Mouse (Mus musculus) embryonic facial prominence, embryonic 13.5 days (tissue): ENCODE data around the gene 1700022I11Rik. TPM values are rescaled to one million over a fixed set of nuclear protein-coding genes. Genes with fewer than 3 reads are reported as not detected.

Experiments
- ATAC-seq: fragments of 200-750 bp; cut with Nextera tagmentation; 2 replicates; pipeline ENCODE4 v1.8.0; 2017; ENCODE audit warnings: low read depth; ENCODE audit not compliant: insufficient number of reproducible peaks, insufficient read depth, low FRiP score, low TSS enrichment
- H3K27ac ChIP-seq: fragments of 300-500 bp; sonication (generic); 2 replicates; pipeline ENCODE4 v1.5.1; 2015; ENCODE audit warnings: moderate library complexity, mild to moderate bottlenecking, inconsistent platforms
- H3K27me3 ChIP-seq: fragments of 300-500 bp; sonication (generic); 2 replicates; pipeline ENCODE4 v1.6.1; 2015; ENCODE audit warnings: mild to moderate bottlenecking, inconsistent platforms
- H3K36me3 ChIP-seq: fragments of 300-500 bp; sonication (generic); 2 replicates; pipeline ENCODE4 v1.6.1; 2015; ENCODE audit warnings: mild to moderate bottlenecking, inconsistent platforms
- H3K4me1 ChIP-seq: fragments of 300-500 bp; sonication (generic); 2 replicates; pipeline ENCODE4 v1.6.1; 2015; ENCODE audit warnings: inconsistent platforms
- H3K4me2 ChIP-seq: fragments of 300-500 bp; sonication (generic); 2 replicates; pipeline ENCODE4 v1.6.1; 2015; ENCODE audit warnings: moderate library complexity, mild to moderate bottlenecking, inconsistent platforms
- H3K4me3 ChIP-seq: fragments of 300-500 bp; sonication (generic); 2 replicates; pipeline ENCODE4 v1.5.1; 2015; ENCODE audit warnings: mild to moderate bottlenecking, inconsistent platforms
- H3K9ac ChIP-seq: fragments of 300-500 bp; sonication (generic); 2 replicates; pipeline ENCODE4 v1.6.1; 2015; ENCODE audit warnings: mild to moderate bottlenecking, inconsistent platforms
- H3K9me3 ChIP-seq: fragments of 300-500 bp; sonication (generic); 2 replicates; pipeline ENCODE4 v1.6.1; 2016; ENCODE audit warnings: inconsistent platforms
- WGBS: fragments of 180-500 bp; shearing (Covaris S2); methylation state at CpG from one replicate; pipeline ENCODE4 v1.1.7; 2015; ENCODE audit warnings: mixed read lengths; 5-methylcytosine and 5-hydroxymethylcytosine counted together
- polyA plus RNA-seq: library from polyadenylated mRNA; unstranded; fragments of >200 nt; fragmentation: Nextera tagmentation; extraction: Ambion mirVana; gene quantifications from 2 replicates; pipeline ENCODE4 v1.2.1, GENCODE M21; 2015

Gene 1700022I11Rik
- polyA plus RNA-seq, 1 experiment from 2014 or later: 0.25 TPM

DNA sequence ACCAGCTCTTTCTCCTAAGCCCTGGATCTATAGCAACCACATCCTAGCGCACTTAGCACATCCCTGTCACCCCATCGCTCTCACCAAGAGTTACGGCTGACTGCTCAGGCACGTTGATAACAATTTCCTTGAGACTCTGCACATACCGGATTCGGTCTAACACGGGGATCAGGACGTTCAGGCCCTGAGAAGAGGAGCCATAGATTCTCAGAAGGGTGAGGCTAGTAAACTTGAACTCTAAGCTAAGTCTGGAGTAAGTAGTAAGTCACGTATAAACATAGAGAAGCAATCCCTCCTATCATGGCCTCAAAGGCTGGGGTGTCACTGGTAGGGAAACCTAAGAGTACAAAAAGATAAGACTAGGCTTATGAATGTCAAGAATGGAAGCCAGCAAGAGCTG lies 60.9 kb downstream of the 1700022I11Rik start:
- Histone ChIP-seq H3K27me3 (no peaks in the 10 kb centered on the region), H3K27ac (no peak overlapping the region), H3K36me3 (peaks cover 63% of the 10 kb centered on the region), H3K9ac (peak overlapping the region; percentile 95), H3K4me3 (peak overlapping the region; percentile 81), H3K9me3 (no peaks in the 10 kb centered on the region), H3K4me2 (peak overlapping the region; percentile 64), H3K4me1 (peaks cover 14% of the 10 kb centered on the region)
- WGBS: 79% methylated on average over 9 of the region's 9 CpGs
- ATAC-seq: no peak

DNA sequence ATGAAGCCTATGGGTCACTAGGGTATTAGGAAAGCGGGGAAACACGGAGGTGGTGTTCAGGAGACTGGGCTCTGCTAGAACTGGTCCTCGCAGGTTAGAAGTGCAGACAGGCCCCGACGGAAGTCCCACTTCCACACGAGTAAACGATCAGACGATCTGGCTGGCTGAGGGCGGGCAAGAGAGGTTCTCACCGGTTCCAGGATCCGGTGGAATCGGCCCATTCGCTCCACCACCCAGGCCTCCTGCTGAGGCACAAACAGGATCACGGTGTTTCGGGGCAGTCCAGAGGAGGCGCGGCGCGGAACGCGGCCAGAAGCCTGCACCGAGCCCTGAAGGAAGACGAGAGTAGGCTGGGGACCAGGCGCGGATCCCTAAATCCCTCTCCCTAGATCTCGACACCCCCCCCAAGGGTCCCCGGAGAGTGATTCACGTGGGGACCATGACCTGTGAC lies 61.4 kb downstream of the 1700022I11Rik start:
- H3K27ac ChIP-seq: peak overlapping the region; percentile 90
- under 1% methylated on average over 28 of the region's 28 CpGs for WGBS
- no peaks in the 10 kb centered on the region for H3K9me3 ChIP-seq
- H3K27me3 ChIP-seq: no peaks in the 10 kb centered on the region
- peak; percentile 28; the same call in 1 of the 2 replicates for ATAC-seq
- peak overlapping the region; percentile 81 for H3K4me3 ChIP-seq
- peaks cover 14% of the 10 kb centered on the region for H3K4me1 ChIP-seq
- H3K4me2 ChIP-seq: peak overlapping the region; percentile 64
- H3K36me3 ChIP-seq: peaks cover 68% of the 10 kb centered on the region
- H3K9ac ChIP-seq: peak overlapping the region; percentile 95

DNA sequence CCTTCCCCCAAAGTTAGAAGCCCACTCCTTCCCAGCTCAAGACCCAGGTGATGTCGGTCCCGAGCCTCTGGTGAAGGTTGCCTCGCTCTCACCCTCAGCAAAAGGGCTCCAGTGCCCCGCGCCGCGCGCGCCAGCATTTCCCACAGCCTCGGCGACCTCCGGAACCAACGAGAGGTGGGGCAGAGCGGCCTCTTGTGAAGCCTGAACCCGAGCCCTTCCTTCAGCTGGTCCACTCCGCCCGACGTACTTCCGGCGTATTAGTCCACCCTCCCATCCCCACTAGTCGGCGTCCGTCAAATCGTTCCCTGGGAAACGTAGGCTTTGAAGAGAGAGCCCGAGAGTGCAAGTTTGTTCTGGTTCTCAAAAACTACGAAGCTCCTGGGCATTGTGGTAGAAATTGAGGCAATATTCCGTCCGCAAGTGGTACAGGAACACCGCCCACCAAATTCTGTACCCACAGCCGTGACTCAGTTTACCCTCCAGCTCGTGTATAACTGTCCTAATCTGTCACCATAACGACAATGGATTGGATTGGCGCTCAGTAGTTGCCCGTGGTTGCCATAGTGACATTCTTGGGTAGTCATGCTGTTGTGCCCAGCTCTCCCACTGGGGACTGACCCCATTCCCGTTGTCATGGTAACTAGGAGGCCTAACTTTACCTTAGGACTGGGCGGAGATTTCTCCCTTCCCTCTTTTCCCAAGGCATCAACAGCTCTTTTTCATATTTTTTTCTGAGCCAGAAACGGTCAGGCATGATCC lies 62.0 kb downstream of the 1700022I11Rik start, which contains the start of gene Stoml2:
Stoml2 (minus strand) TSS at position 474 of the 759 bp plus-strand sequence.
- H3K36me3 ChIP-seq: peaks cover 74% of the 10 kb centered on the region
- H3K4me3 ChIP-seq: peak within 1 kb of the TSS; percentile 81
- peak within 1 kb of the TSS; percentile 64 for H3K4me2 ChIP-seq
- H3K4me1 ChIP-seq: peaks cover 14% of the 10 kb centered on the region
- ATAC-seq: peak; percentile 92
- H3K9ac ChIP-seq: peak within 1 kb of the TSS; percentile 95
- H3K27ac ChIP-seq: peak within 1 kb of the TSS; percentile 90
- H3K9me3 ChIP-seq: no peaks in the 10 kb centered on the region
- no peaks in the 10 kb centered on the region for H3K27me3 ChIP-seq
- 1% methylated on average over 38 of the region's 38 CpGs for WGBS

DNA sequence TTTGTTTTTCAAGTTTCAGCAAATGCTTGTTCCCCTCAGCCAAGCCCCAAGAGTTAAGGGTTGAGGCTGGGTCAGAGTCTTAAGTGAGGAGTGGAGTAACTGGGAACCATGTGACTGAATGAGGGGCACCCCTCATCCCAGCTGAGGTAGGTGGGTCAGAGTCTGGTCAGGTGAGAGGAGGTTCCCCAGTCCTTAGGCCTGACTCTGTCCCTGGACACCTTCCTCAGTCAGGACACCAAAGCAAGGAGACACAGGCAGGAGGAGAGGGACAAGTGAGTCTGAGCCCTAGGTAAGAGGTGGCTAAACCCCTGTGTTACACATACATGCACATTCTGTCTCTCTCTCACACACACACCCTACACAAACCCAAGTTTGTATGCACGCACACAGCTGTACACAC lies 63.1 kb downstream of the 1700022I11Rik start:
- no peak overlapping the region for H3K9ac ChIP-seq
- no peak overlapping the region for H3K27ac ChIP-seq
- peaks cover 70% of the 10 kb centered on the region for H3K36me3 ChIP-seq
- peaks cover 14% of the 10 kb centered on the region for H3K4me1 ChIP-seq
- H3K4me3 ChIP-seq: no peak overlapping the region
- no peak for ATAC-seq
- H3K27me3 ChIP-seq: no peaks in the 10 kb centered on the region
- no peak overlapping the region for H3K4me2 ChIP-seq
- no peaks in the 10 kb centered on the region for H3K9me3 ChIP-seq
- 80% methylated on average over 1 of the region's 1 CpGs for WGBS

Other genes starting within 250 kb of the 1700022I11Rik start
- gene 4930578G10Rik, start 234.1 kb upstream of the 1700022I11Rik start, polyA plus RNA-seq: 0.48 TPM in 1 of 2 replicates, not detected in the other
- not detected in 2 replicates for gene Ccl19, start 213.0 kb upstream of the 1700022I11Rik start, polyA plus RNA-seq
- gene Ccl21a, start 195.6 kb upstream of the 1700022I11Rik start, polyA plus RNA-seq: 24.5 and 32.3 TPM in 2 replicates
- gene Fam205a1, start 115.7 kb upstream of the 1700022I11Rik start, polyA plus RNA-seq: not detected in 2 replicates
- 0.13 and 0.43 TPM in 2 replicates for gene Gm12394, start 112.8 kb upstream of the 1700022I11Rik start, polyA plus RNA-seq
- gene Fam205c, start 95.4 kb upstream of the 1700022I11Rik start, polyA plus RNA-seq: 0.90 TPM in 1 of 2 replicates, not detected in the other
- gene Phf24, start 52.9 kb upstream of the 1700022I11Rik start, polyA plus RNA-seq: 1.4 and 2.3 TPM in 2 replicates
- 7.2 and 8.0 TPM in 2 replicates for gene Dnajb5, start 19.8 kb upstream of the 1700022I11Rik start, polyA plus RNA-seq
- gene Vcp, start 30.9 kb downstream of the 1700022I11Rik start, polyA plus RNA-seq: 530 and 567 TPM in 2 replicates
- 18.6 and 26.6 TPM in 2 replicates for gene Fancg, start 40.9 kb downstream of the 1700022I11Rik start, polyA plus RNA-seq
- 24.4 and 27.8 TPM in 2 replicates for gene Pigo, start 56.2 kb downstream of the 1700022I11Rik start, polyA plus RNA-seq
- 329 and 332 TPM in 2 replicates for gene Stoml2, start 62.1 kb downstream of the 1700022I11Rik start, polyA plus RNA-seq
- gene Fam214b, start 76.6 kb downstream of the 1700022I11Rik start, polyA plus RNA-seq: 13.1 and 14.9 TPM in 2 replicates
- gene Unc13b, start 89.3 kb downstream of the 1700022I11Rik start, polyA plus RNA-seq: 3.9 and 5.1 TPM in 2 replicates